Mouse (Mus musculus) adrenal gland (tissue): Measurements from ENCODE around the gene Ppfia1.

ENCODE experiments used
- intact Hi-C: fragments of 180-260 bp; cut with DNase I; formaldehyde crosslinking; loops from one replicate; pipeline ENCODE4 v1.15.1; 2025

Gene Ppfia1

GRCm38 (mm10) chr7:144441466-144441865 is 112.1 kb downstream of the Ppfia1 start:
- intact Hi-C loops = no loop called here

GRCm38 (mm10) chr7:144438811-144439210 is 114.7 kb downstream of the Ppfia1 start:
- intact Hi-C loops = no loop called here

GRCm38 (mm10) chr7:144432920-144433319 is 120.6 kb downstream of the Ppfia1 start:
- intact Hi-C loops = no loop called here

GRCm38 (mm10) chr7:144427460-144427859 is 126.1 kb downstream of the Ppfia1 start:
- intact Hi-C loops = loop anchor here (10.0 kb wide), 1 partner anchor 343 kb away; no protein-coding TSS in a partner anchor
